Mouse (Mus musculus) liver, embryonic 16.5 days (tissue): ENCODE results near the gene Gm45618. TPM values are rescaled to one million over a fixed set of nuclear protein-coding genes. Genes with fewer than 3 reads are reported as not detected.
"Not testable (repeated sequence)": the region's sequence is repeated elsewhere in the genome, so short reads cannot be mapped to it uniquely, and the experiment has no call there.

Experiments
- ATAC-seq: fragments of 200-750 bp; cut with Nextera tagmentation; 2 replicates; pipeline ENCODE4 v1.8.0; 2017; ENCODE audit warnings: low read depth, mild to moderate bottlenecking, moderate number of reproducible peaks, moderate library complexity
- H3K27ac ChIP-seq: fragments of 300-500 bp; sonication (generic); 2 replicates; pipeline ENCODE4 v1.5.1; 2014; ENCODE audit warnings: mild to moderate bottlenecking, low read length
- H3K27me3 ChIP-seq: fragments of 300-500 bp; sonication (generic); 2 replicates; pipeline ENCODE4 v1.6.1; 2014; ENCODE audit warnings: low read depth, low read length, mixed read lengths; ENCODE audit not compliant: control insufficient read depth, insufficient read depth
- H3K36me3 ChIP-seq: fragments of 300-500 bp; sonication (generic); 2 replicates; pipeline ENCODE4 v1.6.1; 2014; ENCODE audit warnings: mild to moderate bottlenecking; ENCODE audit not compliant: control insufficient read depth, insufficient read depth
- H3K4me1 ChIP-seq: fragments of 300-500 bp; sonication (generic); 2 replicates; pipeline ENCODE4 v1.6.1; 2014; ENCODE audit warnings: low read depth, low read length, mixed read lengths; ENCODE audit not compliant: control insufficient read depth
- H3K4me2 ChIP-seq: fragments of 300-500 bp; sonication (generic); 2 replicates; pipeline ENCODE4 v1.6.1; 2014; ENCODE audit warnings: low read depth, low read length, mixed read lengths
- H3K4me3 ChIP-seq: fragments of 300-500 bp; sonication (generic); 2 replicates; pipeline ENCODE4 v1.5.1; 2014; ENCODE audit warnings: low read depth, mild to moderate bottlenecking, low read length
- H3K9ac ChIP-seq: fragments of 300-500 bp; sonication (generic); 2 replicates; pipeline ENCODE4 v1.6.1; 2014; ENCODE audit warnings: low read depth, low read length
- H3K9me3 ChIP-seq: fragments of 300-500 bp; sonication (generic); replicated peaks from 2 replicates; pipeline ENCODE4 v1.6.1; 2016; ENCODE audit warnings: low read length; ENCODE audit not compliant: control insufficient read depth
- WGBS: fragments of 180-500 bp; shearing (Covaris S2); extraction: QIAGEN DNeasy Blood & Tissue Kit; methylation state at CpG from one replicate; pipeline ENCODE4 v1.1.7; 2014; ENCODE audit not compliant: insufficient replicate concordance; 5-methylcytosine and 5-hydroxymethylcytosine counted together
- polyA plus RNA-seq: library from polyadenylated mRNA; unstranded; fragments of >200 nt; fragmentation: Nextera tagmentation; extraction: Ambion mirVana; gene quantifications from 2 replicates; pipeline ENCODE4 v1.2.1, GENCODE M21; 2015

The Gm45618 gene
- polyA plus RNA-seq: not detected in 2 replicates

GRCm38 (mm10) chr7:142120629-142121028, at the start of gene Gm45618:
Gene Gm45618, minus strand, starts transcription at chr7:142120729.
- H3K27ac ChIP-seq, H3K4me3 ChIP-seq, H3K36me3 ChIP-seq, ATAC-seq, H3K4me2 ChIP-seq, H3K9ac ChIP-seq, H3K27me3 ChIP-seq, H3K4me1 ChIP-seq, H3K9me3 ChIP-seq: not testable (repeated sequence)
- WGBS: 84% methylated on average over 1 of the region's 1 CpGs

GRCm38 (mm10) chr7:142169836-142170235, 49.3 kb upstream of the Gm45618 start:
- Histone ChIP-seq H3K27me3 (no peaks in the 10 kb centered on the region), H3K4me2 (no peak overlapping the region)
- no peak for ATAC-seq

GRCm38 (mm10) chr7:142165639-142166038, 45.1 kb upstream of the Gm45618 start, which contains the start of gene Gm4553:
Gene Gm4553, minus strand, starts transcription at chr7:142165739.
- H3K27me3 ChIP-seq, H3K4me1 ChIP-seq, H3K9ac ChIP-seq, H3K9me3 ChIP-seq, H3K27ac ChIP-seq, H3K36me3 ChIP-seq, H3K4me2 ChIP-seq, H3K4me3 ChIP-seq, ATAC-seq: not testable (repeated sequence)

More at GRCm38 (mm10) chr7:142169836-142170235, 49.3 kb upstream of the Gm45618 start:
- no peak overlapping the region for H3K4me3 ChIP-seq
- H3K9ac ChIP-seq: no peak overlapping the region
- WGBS: 36% methylated on average over 3 of the region's 3 CpGs
- no peaks in the 10 kb centered on the region for H3K4me1 ChIP-seq
- H3K27ac ChIP-seq: no peak overlapping the region
- H3K36me3 ChIP-seq: no peaks in the 10 kb centered on the region
- H3K9me3 ChIP-seq: no peaks in the 10 kb centered on the region

- no peaks in the 10 kb centered on the region for H3K9me3 ChIP-seq
- H3K27ac ChIP-seq: no peak overlapping the region
- H3K36me3 ChIP-seq: no peaks in the 10 kb centered on the region
- no peak overlapping the region for H3K4me2 ChIP-seq
- no peaks in the 10 kb centered on the region for H3K27me3 ChIP-seq
- no peak overlapping the region for H3K9ac ChIP-seq
- ATAC-seq: no peak
- no peak overlapping the region for H3K4me3 ChIP-seq
- no peaks in the 10 kb centered on the region for H3K4me1 ChIP-seq
- WGBS: 82% methylated on average over 3 of the region's 3 CpGs
Measured at GRCm38 (mm10) chr7:142159366-142159765, 38.8 kb upstream of the Gm45618 start.

DNA sequence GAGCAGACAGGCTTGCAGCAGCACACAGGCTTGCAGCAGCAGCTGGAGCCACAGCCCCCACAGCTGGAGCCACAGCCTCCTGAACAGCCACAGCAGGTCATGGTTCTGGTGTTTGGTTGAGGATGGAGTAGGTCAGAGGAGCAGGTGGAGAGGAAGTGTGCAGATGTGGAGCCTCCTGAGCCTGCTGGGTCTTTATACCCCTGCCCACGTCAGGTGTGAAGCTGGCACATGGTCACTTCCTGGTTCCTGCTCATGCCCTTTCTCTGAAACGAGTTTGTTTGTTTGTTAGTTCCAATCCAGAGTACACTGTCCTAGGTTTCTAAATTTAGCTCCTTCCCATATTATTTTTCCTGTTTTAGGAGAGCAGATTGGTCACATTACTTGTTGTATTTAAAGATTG, 36.5 kb upstream of the Gm45618 start, which contains the start of gene Gm29735:
Gm29735 (minus strand) TSS at position 101 of the 400 bp plus-strand sequence.
- H3K4me1 ChIP-seq, ATAC-seq, H3K9me3 ChIP-seq, H3K27ac ChIP-seq, H3K27me3 ChIP-seq, H3K4me2 ChIP-seq, H3K36me3 ChIP-seq, H3K4me3 ChIP-seq, H3K9ac ChIP-seq: not testable (repeated sequence)
- WGBS: 26% methylated on average over 2 of the region's 2 CpGs

GRCm38 (mm10) chr7:142155308-142155707, 34.8 kb upstream of the Gm45618 start:
- no peak for ATAC-seq
- no peaks in the 10 kb centered on the region for H3K9me3 ChIP-seq
- H3K4me2 ChIP-seq: no peak overlapping the region
- 27% methylated on average over 1 of the region's 1 CpGs for WGBS
- no peak overlapping the region for H3K27ac ChIP-seq
- no peaks in the 10 kb centered on the region for H3K36me3 ChIP-seq
- no peaks in the 10 kb centered on the region for H3K4me1 ChIP-seq
- H3K27me3 ChIP-seq: no peaks in the 10 kb centered on the region
- no peak overlapping the region for H3K4me3 ChIP-seq
- H3K9ac ChIP-seq: no peak overlapping the region

DNA sequence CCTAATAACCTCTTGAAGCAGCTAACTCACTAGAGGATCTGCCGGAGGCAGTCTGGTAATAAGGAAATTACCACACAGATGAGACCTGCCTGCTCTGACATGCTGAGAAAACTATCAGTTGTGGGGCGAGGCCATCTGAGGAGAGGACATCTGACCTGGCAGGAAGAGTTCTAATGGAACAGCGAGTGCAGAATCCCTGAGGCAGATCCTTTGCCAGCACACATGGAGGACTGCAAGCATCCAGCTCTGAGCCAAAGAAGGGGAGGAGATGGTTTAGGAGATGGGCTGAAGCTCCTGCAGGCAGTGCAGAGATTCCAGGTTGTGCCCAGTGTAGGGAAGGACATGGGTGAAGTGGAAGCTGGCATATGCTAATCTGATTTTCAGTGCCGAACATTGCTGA, 31.7 kb upstream of the Gm45618 start:
- H3K27ac ChIP-seq: no peak overlapping the region
- H3K4me2 ChIP-seq: no peak overlapping the region
- H3K27me3 ChIP-seq: no peaks in the 10 kb centered on the region
- no peaks in the 10 kb centered on the region for H3K36me3 ChIP-seq
- WGBS: 55% methylated on average over 4 of the region's 4 CpGs
- ATAC-seq: no peak
- H3K4me1 ChIP-seq: no peaks in the 10 kb centered on the region
- no peak overlapping the region for H3K9ac ChIP-seq
- H3K4me3 ChIP-seq: no peak overlapping the region
- H3K9me3 ChIP-seq: no peaks in the 10 kb centered on the region

GRCm38 (mm10) chr7:142148633-142149032, 28.1 kb upstream of the Gm45618 start:
- H3K27ac ChIP-seq: no peak overlapping the region
- H3K4me1 ChIP-seq: no peaks in the 10 kb centered on the region
- H3K9ac ChIP-seq: no peak overlapping the region
- no peaks in the 10 kb centered on the region for H3K36me3 ChIP-seq
- H3K4me2 ChIP-seq: no peak overlapping the region
- H3K4me3 ChIP-seq: no peak overlapping the region
- H3K9me3 ChIP-seq: no peaks in the 10 kb centered on the region
- H3K27me3 ChIP-seq: no peaks in the 10 kb centered on the region
- ATAC-seq: no peak

DNA sequence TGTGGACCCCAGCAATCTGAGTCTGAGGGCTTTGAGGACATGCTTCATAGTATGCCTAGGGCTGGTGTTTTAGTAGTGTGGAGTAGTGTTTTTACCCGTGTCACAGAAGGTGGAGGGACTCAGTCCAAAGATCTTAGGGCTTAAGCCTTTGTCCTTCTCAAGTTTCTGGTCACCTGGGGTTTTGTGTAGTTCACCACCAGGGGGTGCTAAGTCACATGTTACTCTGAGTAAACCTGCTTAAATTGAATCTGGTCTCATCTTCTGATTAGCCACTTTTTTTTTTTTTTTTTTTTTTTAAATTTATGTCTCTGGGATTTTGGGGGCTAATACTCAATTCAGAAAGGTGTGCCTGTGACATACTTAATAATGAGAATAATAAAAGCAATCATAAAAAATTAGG, 25.5 kb upstream of the Gm45618 start:
- Histone ChIP-seq H3K27me3 (no peaks in the 10 kb centered on the region), H3K4me3 (no peak overlapping the region), H3K9me3 (no peaks in the 10 kb centered on the region), H3K4me2 (no peak overlapping the region), H3K9ac (no peak overlapping the region), H3K4me1 (no peaks in the 10 kb centered on the region), H3K27ac (no peak overlapping the region), H3K36me3 (no peaks in the 10 kb centered on the region)
- ATAC-seq: no peak
- 0% methylated on average over 1 of the region's 1 CpGs for WGBS
